Mouse (Mus musculus): ENCODE data around the gene Rab3ip.

- no peak for TF ChIP-seq CTCF (IDR thresholded peaks at IDR 0.05; ENCODE audit: control insufficient read depth, insufficient read depth, insufficient replicate concordance, low read depth, low read length)
- TF ChIP-seq POLR2A (IDR thresholded peaks at IDR 0.05; ENCODE audit: control insufficient read depth, low read depth, low read length): no peak
Observed at GRCm38 (mm10) chr10:116984836-116985235, 34.3 kb upstream of the Rab3ip start.

All from testis, adult 2 months (tissue).